Mouse (Mus musculus) limb, embryonic 12.5 days (tissue): Measurements from ENCODE around the gene Fgfr2. TPM values are rescaled to one million over a fixed set of nuclear protein-coding genes. Genes with fewer than 3 reads are reported as not detected.
A peak's percentile ranks its signal among the peaks of the same experiment; 100 is the strongest.

Experiments used
- ATAC-seq: fragments of 200-750 bp; cut with Nextera tagmentation; 2 replicates; pipeline ENCODE4 v1.8.0; 2017; ENCODE audit warnings: low read depth, moderate TSS enrichment; ENCODE audit not compliant: insufficient number of reproducible peaks, insufficient read depth, low FRiP score, low TSS enrichment
- H3K27ac ChIP-seq: fragments of 300-500 bp; sonication (generic); 2 replicates; pipeline ENCODE4 v1.5.1; 2016; ENCODE audit warnings: mild to moderate bottlenecking, moderate library complexity
- H3K27me3 ChIP-seq: fragments of 300-500 bp; sonication (generic); 2 replicates; pipeline ENCODE4 v1.6.1; 2016; ENCODE audit warnings: mild to moderate bottlenecking, moderate library complexity
- H3K36me3 ChIP-seq: fragments of 300-500 bp; sonication (generic); 2 replicates; pipeline ENCODE4 v1.6.1; 2016; ENCODE audit warnings: mild to moderate bottlenecking, moderate library complexity
- H3K4me1 ChIP-seq: fragments of 300-500 bp; sonication (generic); replicated peaks from 2 replicates; pipeline ENCODE4 v1.6.1; 2016
- H3K4me2 ChIP-seq: fragments of 300-500 bp; sonication (generic); 2 replicates; pipeline ENCODE4 v1.6.1; 2016; ENCODE audit warnings: mild to moderate bottlenecking, moderate library complexity
- H3K4me3 ChIP-seq: fragments of 300-500 bp; sonication (generic); replicated peaks from 2 replicates; pipeline ENCODE4 v1.5.1; 2016; ENCODE audit warnings: mild to moderate bottlenecking
- H3K9ac ChIP-seq: fragments of 300-500 bp; sonication (generic); replicated peaks from 2 replicates; pipeline ENCODE4 v1.6.1; 2016; ENCODE audit warnings: mild to moderate bottlenecking, moderate library complexity
- H3K9me3 ChIP-seq: fragments of 300-500 bp; sonication (generic); 2 replicates; pipeline ENCODE4 v1.6.1; 2016; ENCODE audit warnings: mild to moderate bottlenecking, moderate library complexity
- WGBS: fragments of 180-500 bp; shearing (Covaris S2); methylation state at CpG from one replicate; pipeline ENCODE4 v1.1.7; 2016; 5-methylcytosine and 5-hydroxymethylcytosine counted together
- polyA plus RNA-seq: library from polyadenylated mRNA; unstranded; fragments of >200 nt; fragmentation: Nextera tagmentation; extraction: Ambion mirVana; gene quantifications from 2 replicates; pipeline ENCODE4 v1.2.1, GENCODE M21; 2016

Fgfr2 gene
- polyA plus RNA-seq, 1 experiment from 2014 or later = 112 TPM

- Histone ChIP-seq H3K27ac (no peak overlapping the region), H3K4me3 (no peak overlapping the region), H3K36me3 (peaks cover 68% of the 10 kb centered on the region), H3K4me1 (peaks cover 14% of the 10 kb centered on the region; the same call in 1 of the 2 replicates), H3K4me2 (no peak overlapping the region), H3K27me3 (no peaks in the 10 kb centered on the region), H3K9ac (no peak overlapping the region), H3K9me3 (no peaks in the 10 kb centered on the region)
- 83% methylated on average over 9 of the region's 9 CpGs for WGBS
- ATAC-seq = no peak
Measured at GRCm38 (mm10) chr7:130720646-130721335, 2402.4 kb downstream of the Fgfr2 start.

GRCm38 (mm10) chr7:130719931-130720598, 2403.1 kb downstream of the Fgfr2 start:
- peaks cover 14% of the 10 kb centered on the region; the same call in 1 of the 2 replicates for H3K4me1 ChIP-seq
- no peaks in the 10 kb centered on the region for H3K9me3 ChIP-seq
- no peaks in the 10 kb centered on the region for H3K27me3 ChIP-seq
- no peak overlapping the region for H3K4me2 ChIP-seq
- no peak for ATAC-seq
- H3K27ac ChIP-seq = peak overlapping the region; percentile 50; the same call in 1 of the 2 replicates
- H3K4me3 ChIP-seq = no peak overlapping the region
- peaks cover 61% of the 10 kb centered on the region for H3K36me3 ChIP-seq
- H3K9ac ChIP-seq = no peak overlapping the region
- 52% methylated on average over 16 of the region's 16 CpGs for WGBS

GRCm38 (mm10) chr7:130716989-130717388, 2406.2 kb downstream of the Fgfr2 start:
- Histone ChIP-seq H3K9me3 (no peaks in the 10 kb centered on the region), H3K27ac (no peak overlapping the region), H3K27me3 (no peaks in the 10 kb centered on the region), H3K4me2 (no peak overlapping the region), H3K9ac (no peak overlapping the region), H3K4me1 (peaks cover 14% of the 10 kb centered on the region; the same call in 1 of the 2 replicates), H3K36me3 (peaks cover 43% of the 10 kb centered on the region), H3K4me3 (no peak overlapping the region)
- WGBS = 92% methylated on average over 6 of the region's 6 CpGs
- no peak for ATAC-seq

GRCm38 (mm10) chr7:130716341-130716740, 2406.8 kb downstream of the Fgfr2 start:
- no peak overlapping the region for H3K4me2 ChIP-seq
- WGBS = 92% methylated on average over 4 of the region's 4 CpGs
- peaks cover 37% of the 10 kb centered on the region for H3K36me3 ChIP-seq
- H3K9me3 ChIP-seq = no peaks in the 10 kb centered on the region
- peaks cover 14% of the 10 kb centered on the region; the same call in 1 of the 2 replicates for H3K4me1 ChIP-seq
- no peak overlapping the region for H3K27ac ChIP-seq
- H3K9ac ChIP-seq = no peak overlapping the region
- no peaks in the 10 kb centered on the region for H3K27me3 ChIP-seq
- no peak for ATAC-seq
- H3K4me3 ChIP-seq = no peak overlapping the region

- Histone ChIP-seq H3K36me3 (peaks cover 37% of the 10 kb centered on the region), H3K9me3 (no peaks in the 10 kb centered on the region), H3K27me3 (no peaks in the 10 kb centered on the region), H3K4me1 (peaks cover 9% of the 10 kb centered on the region; the same call in 1 of the 2 replicates), H3K27ac (no peak overlapping the region), H3K9ac (no peak overlapping the region), H3K4me2 (no peak overlapping the region), H3K4me3 (no peak overlapping the region)
- 89% methylated on average over 3 of the region's 3 CpGs for WGBS
- no peak for ATAC-seq
Measured at GRCm38 (mm10) chr7:130715467-130715866, 2407.7 kb downstream of the Fgfr2 start.

- Histone ChIP-seq H3K4me1 (peaks cover 16% of the 10 kb centered on the region), H3K27me3 (no peaks in the 10 kb centered on the region), H3K27ac (no peak overlapping the region), H3K9ac (no peak overlapping the region), H3K36me3 (peaks cover 25% of the 10 kb centered on the region), H3K9me3 (no peaks in the 10 kb centered on the region), H3K4me2 (no peak overlapping the region), H3K4me3 (no peak overlapping the region)
- no peak for ATAC-seq
- 73% methylated on average over 6 of the region's 6 CpGs for WGBS
Measured at GRCm38 (mm10) chr7:130713319-130713718, 2409.8 kb downstream of the Fgfr2 start.

- Histone ChIP-seq H3K4me2 (no peak overlapping the region), H3K4me1 (peaks cover 21% of the 10 kb centered on the region), H3K4me3 (no peak overlapping the region), H3K9ac (no peak overlapping the region), H3K27ac (no peak overlapping the region), H3K9me3 (no peaks in the 10 kb centered on the region), H3K27me3 (no peaks in the 10 kb centered on the region), H3K36me3 (peaks cover 12% of the 10 kb centered on the region)
- 86% methylated on average over 7 of the region's 7 CpGs for WGBS
- no peak for ATAC-seq
Measured at GRCm38 (mm10) chr7:130711851-130712250, 2411.3 kb downstream of the Fgfr2 start.

GRCm38 (mm10) chr7:130709372-130710274, 2413.5 kb downstream of the Fgfr2 start:
- Histone ChIP-seq H3K4me2 (no peak overlapping the region), H3K4me3 (no peak overlapping the region), H3K9ac (no peak overlapping the region), H3K36me3 (0 out of 2 replicates have a peak, but pooled peaks cover 4% of the 10 kb centered on the region), H3K27me3 (no peaks in the 10 kb centered on the region), H3K27ac (no peak overlapping the region), H3K4me1 (peaks cover 21% of the 10 kb centered on the region), H3K9me3 (no peaks in the 10 kb centered on the region)
- no peak for ATAC-seq
- 64% methylated on average over 9 of the region's 9 CpGs for WGBS

- WGBS = 61% methylated on average over 9 of the region's 9 CpGs
- Histone ChIP-seq H3K4me3 (no peak overlapping the region), H3K4me2 (no peak overlapping the region), H3K27ac (no peak overlapping the region), H3K9ac (no peak overlapping the region), H3K27me3 (no peaks in the 10 kb centered on the region), H3K36me3 (0 out of 2 replicates have a peak, but pooled peaks cover 4% of the 10 kb centered on the region), H3K4me1 (peaks cover 21% of the 10 kb centered on the region), H3K9me3 (no peaks in the 10 kb centered on the region)
- ATAC-seq = no peak
Measured at GRCm38 (mm10) chr7:130708940-130709339, 2414.2 kb downstream of the Fgfr2 start.

- no peaks in the 10 kb centered on the region for H3K27me3 ChIP-seq
- peaks cover 21% of the 10 kb centered on the region for H3K4me1 ChIP-seq
- H3K9me3 ChIP-seq = no peaks in the 10 kb centered on the region
- no peak overlapping the region for H3K4me3 ChIP-seq
- H3K36me3 ChIP-seq = peaks cover 12% of the 10 kb centered on the region
- no peak overlapping the region for H3K27ac ChIP-seq
- H3K9ac ChIP-seq = no peak overlapping the region
- no peak for ATAC-seq
- 88% methylated on average over 2 of the region's 2 CpGs for WGBS
- H3K4me2 ChIP-seq = no peak overlapping the region
Measured at GRCm38 (mm10) chr7:130705230-130705629, 2417.9 kb downstream of the Fgfr2 start.

GRCm38 (mm10) chr7:130701336-130701735, 2421.8 kb downstream of the Fgfr2 start:
- peaks cover 10% of the 10 kb centered on the region for H3K4me1 ChIP-seq
- H3K9ac ChIP-seq = no peak overlapping the region
- no peak overlapping the region for H3K4me3 ChIP-seq
- H3K27me3 ChIP-seq = no peaks in the 10 kb centered on the region
- ATAC-seq = no peak
- H3K9me3 ChIP-seq = no peaks in the 10 kb centered on the region
- 82% methylated on average over 1 of the region's 1 CpGs for WGBS
- H3K36me3 ChIP-seq = peaks cover 22% of the 10 kb centered on the region
- H3K4me2 ChIP-seq = no peak overlapping the region
- no peak overlapping the region for H3K27ac ChIP-seq
